Mouse (Mus musculus) urinary bladder, adult 2 months (tissue): ENCODE data around the gene Tmem74b. TPM values are rescaled to one million over a fixed set of nuclear protein-coding genes. Genes with fewer than 3 reads are reported as not detected.

Experiments
- DNase-seq: peaks from one replicate; pipeline ENCODE4 v3.0.0; 2022; ENCODE audit warnings: low spot score
- polyA plus RNA-seq: library from polyadenylated mRNA; depleted of rRNA; stranded (reverse); fragments of >200 nt; gene quantifications from 2 replicates; pipeline ENCODE4 v1.2.3, GENCODE M21; 2012; rRNA removed

The Tmem74b gene
- 0.27 and 0.39 TPM in 2 replicates for polyA plus RNA-seq

DNA sequence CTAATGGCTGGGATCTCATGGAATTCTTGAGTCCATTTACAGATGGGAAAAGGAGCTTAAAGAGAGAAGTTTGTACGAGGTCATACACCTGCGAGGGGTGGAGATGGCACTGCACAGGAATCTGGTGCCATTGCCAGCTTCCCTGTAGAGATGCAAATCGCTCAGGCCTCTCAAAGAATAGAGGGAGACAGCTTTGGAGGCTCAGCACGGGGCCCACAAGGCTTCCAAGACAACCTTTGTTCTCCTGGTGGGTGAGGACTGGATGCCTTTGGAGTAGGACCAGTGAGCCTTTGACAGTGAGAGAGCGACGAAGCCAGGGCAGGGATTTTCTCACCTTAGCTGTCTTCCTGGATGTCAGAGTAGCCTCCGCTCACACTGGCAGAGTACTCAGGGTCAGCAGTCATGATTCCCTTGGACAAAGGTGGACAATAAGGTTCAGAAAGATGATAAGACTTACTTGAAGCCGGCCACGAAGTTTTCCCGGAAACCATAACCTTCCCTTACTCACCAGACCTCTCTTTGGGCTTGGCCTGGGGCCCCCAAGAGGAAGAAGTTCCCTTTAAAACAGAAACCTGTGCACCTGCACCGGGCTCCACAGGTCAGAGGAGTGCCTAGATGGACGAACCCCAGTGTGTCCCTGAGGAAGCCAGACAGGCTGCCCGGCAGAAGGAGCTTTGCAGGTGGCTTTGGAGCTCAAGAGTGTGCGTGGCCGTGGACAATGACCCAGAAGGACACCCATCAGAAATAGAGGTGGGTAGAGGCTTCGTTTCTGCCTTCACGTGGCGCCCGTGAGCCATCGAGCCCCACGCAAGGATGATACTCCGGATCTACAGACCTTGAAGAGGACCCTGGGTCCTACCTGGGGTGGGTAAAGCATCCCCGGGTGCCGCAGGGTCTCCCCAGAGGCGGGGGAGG lies at the start of gene Tmem74b:
TSS of gene Tmem74b (plus strand) at position 778 of the 915 bp plus-strand sequence.
- no peak for DNase-seq

DNA sequence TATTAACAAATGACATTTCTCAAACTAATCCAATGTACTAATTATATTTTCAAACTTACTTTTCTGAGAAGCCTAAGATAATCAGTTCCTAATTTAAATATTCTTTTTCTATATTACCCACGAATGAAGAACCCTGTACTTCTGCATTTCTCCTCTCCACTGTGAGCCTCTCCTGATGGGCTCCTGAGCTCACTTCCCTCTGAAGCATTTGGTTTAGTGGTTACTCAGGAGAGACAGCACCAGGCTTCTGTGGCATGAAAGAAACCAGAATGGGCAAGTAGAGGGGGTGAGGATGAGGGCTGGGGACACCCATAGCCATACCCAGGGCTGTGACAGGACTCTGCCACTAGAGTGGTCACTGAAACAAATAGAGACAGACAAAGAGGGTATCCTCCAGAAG lies 49.8 kb upstream of the Tmem74b start:
- DNase-seq = no peak

DNA sequence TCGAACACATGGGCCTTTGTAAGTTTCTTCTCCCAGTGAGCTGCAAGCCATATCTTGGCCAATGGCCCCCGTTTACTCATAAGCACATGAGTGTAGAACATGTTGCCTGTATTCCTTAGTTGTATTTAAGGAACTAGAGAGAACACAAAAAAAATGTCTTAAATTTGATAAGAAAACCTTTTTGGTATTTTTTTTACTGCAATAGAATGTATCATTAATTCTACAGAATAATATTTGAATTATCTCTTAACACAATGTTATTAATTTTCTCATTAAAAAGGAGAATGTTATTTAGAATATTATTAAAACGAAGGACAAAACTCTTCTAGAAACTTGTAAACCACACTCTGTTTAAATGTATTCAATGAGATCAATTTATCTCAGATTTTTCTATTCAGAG lies 33.4 kb upstream of the Tmem74b start, which contains the start of gene Rad21l:
TSS of gene Rad21l (minus strand) at position 101 of the 400 bp plus-strand sequence.
- DNase-seq = no peak

DNA sequence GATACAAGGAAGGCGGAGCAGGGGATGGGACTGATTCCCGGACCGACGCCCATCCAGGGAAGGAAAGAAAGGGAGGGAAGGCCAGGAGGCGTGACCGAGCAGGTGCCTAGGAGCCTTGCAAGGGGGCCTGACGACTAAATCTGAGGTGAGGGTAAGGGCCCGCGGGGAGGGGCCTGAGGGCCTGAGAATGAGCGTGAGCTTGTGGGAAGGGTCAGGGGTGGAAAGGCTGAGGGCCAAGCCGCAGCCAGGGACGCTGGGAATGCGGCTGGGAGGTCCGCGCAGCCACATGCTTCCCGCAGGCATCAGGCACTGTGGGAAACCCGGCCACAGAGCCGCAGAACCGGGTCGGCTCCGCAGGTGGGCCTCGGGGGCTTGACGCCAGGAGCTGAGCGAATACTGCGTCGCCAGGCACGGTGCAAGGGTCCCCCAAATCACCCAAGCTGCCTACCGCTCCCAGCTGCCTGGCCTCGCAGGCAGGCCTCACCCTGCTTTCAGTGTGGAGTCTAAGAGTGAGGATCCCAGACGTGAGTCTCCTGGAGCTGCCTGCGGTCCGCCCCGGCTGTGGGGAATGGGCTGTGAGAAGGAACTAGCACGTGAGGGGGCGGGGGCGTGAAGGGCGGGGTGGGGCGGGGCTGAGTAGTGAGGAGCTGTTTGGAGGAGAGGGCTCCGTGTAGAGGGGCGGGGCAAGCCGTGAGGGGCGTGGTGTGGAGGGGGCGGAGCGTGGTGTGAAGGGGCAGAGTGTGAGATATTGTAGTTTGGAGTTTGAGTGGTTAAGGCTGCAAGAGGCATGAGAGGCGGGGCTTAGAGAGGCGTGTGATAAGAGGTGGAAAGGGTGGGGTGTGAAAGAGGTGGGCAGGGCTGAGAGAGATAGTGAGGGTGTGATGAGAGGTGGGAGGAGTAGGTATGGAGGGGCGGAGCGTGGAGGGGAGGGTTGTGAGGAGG lies 31.5 kb upstream of the Tmem74b start:
- no peak for DNase-seq

DNA sequence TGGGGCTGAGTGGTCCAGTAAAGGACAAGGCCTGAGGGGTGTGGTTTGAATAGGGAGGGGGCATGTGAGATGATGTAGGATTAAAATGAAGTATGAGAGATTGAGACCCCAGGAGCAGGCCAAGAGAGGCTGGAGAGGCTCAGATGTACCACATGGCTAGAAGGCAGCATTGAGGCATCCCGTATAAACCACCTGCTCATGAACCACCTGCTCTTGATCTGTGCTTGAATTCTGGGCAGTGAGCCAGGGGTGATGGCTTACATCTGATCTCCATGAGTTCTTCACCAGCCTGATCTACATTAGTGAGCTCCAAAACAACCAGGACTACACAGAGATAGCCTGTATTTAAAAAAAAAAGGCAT lies 30.9 kb upstream of the Tmem74b start:
- no peak for DNase-seq

DNA sequence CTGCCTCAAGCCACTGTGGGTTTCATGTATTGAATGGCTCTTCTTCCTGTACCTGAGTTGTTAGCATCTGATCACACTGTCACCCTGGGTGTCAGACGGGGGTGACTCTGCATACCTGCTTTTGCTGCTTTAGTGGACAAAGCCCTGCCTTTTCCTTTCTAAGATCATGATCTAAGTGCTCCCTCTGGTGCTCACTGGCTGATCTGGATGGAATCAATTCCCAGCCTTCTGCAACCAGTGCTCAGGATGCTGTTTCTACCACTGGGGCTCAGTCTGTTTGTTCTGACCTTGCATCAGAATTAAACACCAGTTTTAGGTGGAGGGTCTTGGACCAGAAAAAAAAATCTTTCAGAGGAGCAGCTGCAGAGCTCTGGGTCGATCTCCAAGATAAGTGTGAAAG lies 25.6 kb upstream of the Tmem74b start:
- DNase-seq = no peak

DNA sequence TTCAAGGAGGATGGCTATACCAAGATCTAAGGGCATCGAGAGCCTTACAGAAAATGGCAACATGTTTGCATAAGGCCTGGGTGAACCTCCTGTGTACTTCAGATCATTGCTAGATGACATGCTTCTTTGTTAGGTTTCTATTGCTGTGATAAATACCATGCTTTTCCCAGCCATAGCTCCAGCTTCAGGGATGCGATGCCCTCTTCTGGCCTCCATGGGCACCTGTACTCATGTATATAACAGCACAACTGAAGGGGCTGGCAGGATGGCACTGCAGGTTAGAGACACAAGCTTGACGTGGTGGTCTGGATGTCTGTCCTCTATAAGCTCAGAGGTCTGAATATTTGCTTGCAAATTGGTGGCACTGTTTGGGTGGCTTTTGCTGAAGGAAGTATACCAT lies 19.5 kb upstream of the Tmem74b start:
- DNase-seq = no peak

DNA sequence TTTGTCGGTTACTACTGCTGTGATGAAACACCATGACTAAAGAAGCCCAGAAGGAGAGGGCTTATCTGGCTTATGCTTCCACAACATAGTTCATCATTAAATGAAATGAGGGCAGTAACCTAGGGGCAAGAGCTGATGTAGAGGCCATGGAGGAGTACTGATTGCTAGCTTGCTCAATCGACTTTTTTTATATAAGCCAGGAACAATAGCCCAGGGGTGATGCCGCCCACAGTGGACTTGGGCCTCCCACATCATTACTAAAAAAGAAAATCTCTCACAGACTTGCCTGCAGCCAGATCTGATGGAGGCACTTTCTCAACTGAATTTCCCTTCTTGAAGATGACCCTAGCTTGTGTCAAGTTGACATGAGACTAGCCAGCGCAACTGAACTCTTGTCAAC lies 18.8 kb upstream of the Tmem74b start:
- no peak for DNase-seq

DNA sequence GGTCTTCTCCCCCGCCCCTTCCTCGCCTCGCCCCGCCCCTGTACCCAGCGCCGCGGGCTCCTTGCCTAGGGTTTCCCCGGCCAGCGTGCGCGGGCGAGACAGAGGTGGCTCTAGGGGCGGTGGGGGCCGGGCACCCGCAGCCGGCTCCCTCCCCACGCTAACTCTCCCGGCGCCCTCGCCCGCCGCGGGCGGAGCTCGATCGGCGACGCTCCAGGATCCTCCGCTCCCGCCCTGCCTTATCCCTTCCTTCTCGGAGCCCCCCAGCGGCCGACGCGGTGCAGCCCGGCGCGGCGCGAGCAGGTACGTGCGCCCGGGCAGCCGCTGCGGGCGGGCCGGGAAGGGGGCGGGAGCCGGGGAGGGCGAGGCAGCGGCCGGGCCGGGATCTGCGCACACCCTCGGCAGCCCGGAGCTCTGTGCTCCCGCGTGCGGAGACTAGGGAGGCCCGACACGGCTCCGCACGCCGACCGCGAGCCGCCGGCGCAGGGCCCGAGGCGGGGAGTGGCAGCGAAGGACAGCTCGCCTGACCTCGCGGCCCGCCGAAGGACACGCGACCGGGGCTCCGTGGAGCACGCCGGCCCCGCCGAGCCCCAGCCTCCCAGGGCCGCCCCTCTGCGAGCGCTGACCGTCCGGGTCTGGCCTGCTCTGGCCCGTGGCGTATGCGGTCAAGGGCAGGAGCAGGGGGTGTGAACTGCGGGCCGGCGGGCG lies 490 bp downstream of the Tmem74b start:
- peak; percentile 39 for DNase-seq

DNA sequence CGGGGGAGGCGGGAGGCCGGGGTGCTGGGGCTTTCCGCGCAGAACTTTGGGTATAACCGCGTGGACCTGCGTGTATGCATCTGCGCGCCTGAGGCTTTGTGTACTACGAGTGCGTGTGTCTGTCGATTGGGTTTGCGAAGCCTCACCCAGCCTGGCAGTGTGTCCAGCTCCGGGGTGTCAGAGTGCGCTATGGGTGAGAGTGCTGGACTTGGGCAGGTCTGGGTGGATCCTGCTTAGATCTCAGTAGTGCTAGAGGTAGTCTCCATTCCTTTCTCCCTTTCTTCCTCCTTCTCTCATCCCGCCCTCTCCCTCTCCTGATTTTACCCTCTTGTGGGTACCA lies 1.0 kb downstream of the Tmem74b start:
- DNase-seq = no peak

DNA sequence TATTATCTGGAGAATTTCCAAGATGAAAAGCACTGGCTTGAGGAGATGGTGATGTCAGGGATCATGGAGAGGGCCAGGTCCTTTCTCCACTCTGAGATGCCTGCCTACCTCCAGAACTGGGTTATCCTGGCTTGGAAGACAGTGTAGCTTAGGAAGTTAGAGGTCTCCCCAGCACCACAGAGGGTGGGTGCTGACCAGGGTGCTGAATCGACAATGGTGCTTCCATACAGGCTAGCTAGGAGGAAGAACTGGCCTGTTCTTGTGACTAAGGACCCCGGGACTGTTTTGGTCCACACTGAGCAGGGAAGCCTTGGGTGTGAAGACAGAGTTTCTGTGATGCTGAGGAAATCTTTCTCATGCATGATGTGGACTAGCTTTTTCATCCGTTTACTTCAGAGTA lies 10.8 kb downstream of the Tmem74b start:
- DNase-seq = no peak

DNA sequence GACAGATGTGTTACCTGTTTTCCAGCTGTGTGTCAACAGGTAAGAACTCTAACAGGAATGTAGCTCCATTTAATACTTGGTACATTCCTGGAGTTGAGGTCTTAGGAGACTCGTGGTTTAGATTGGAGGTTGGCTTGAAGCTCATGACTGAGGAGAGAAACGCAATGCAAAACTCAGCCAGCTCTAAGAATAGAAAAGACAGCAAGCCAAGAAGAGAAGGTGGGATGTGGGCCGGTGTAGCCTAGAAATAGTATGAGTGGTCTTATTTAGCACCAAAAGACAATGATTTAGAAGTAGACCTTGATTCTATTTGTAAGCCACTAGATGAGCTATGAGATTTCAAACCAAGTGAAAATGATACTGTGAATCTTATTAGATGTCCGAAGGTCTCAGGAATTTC lies 13.7 kb downstream of the Tmem74b start:
- DNase-seq = no peak

DNA sequence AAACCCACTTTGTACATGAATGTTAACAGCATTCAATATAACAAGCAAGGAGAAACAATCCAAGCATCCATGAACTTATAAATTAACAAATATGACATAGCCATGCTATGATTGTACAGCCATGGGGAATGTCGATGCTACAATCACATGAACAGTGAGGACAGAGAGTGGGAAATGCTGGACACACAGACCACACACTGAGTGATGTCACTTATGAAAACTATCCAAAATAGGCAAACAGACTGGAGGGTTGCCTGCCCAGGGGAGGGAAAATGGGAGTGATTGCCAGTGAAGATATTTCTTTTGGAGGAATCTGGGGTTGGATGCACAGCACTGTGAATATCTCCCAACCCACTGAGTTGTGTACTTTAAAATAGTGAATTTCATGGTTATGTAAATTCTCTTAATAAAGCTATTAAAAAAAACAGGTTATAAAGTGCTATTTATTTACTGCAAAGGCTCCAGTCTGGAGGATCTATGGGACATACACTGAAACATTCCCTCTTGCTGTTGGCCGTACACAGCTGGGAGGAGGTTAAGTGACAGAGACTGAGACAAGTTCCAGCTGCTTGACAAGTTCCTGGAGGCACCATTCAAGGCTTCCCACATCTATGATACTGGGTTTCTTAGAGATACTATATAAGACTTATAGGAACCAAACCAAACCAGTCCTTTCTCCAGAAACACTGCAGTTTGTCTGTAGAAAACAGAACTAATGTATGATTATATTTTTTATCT lies 14.7 kb downstream of the Tmem74b start:
- DNase-seq = no peak

DNA sequence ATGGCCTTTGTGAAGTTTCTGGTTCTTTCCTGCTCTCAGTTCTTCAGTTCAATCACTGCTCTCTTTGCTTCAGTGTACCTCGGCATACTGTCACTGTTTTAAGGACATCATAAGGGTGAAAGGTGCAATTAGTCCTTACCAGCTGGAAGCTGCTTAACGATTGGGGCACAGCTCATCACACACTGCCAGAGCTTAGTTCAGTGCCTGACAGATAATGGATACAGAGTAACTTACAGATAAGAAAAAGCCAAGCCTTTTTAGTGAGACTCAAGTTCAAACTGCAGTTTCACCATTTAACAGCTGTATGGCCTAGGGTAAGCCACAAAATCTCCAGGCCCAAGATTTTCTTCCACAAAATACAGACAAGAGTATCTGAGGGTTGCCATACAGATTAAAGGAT lies 22.3 kb downstream of the Tmem74b start:
- DNase-seq = no peak

DNA sequence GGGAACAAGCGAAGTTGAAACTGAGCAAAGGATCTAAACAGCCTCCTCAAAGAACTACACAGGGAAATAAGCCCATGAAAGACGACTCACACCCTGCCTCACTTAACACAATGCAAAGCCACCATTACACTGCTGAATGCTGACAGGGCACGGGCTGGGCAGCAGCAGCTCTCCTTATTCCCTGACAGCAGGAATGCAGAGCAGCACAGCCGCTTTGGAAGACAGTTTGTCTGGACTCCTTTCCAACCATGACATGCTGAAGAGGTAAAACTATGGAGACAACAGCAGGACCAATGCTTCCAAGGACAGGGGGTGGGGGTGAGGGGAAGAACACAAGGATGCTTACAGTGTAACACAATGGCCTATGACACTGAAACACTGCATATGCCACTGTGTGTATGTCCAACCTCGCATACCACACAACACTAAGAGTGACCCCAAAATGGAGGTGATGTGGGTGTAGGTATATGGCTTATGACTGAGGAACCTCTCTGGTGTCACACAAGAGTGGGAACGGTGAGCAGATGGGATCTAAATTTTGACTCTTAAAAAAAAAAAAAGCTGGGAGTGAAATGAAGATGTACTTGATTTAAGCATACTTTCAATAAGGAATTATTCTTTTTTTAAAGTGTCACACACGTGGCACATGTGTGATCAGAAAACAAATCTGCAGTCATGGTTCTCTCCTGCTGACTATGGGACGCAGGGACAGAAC lies 31.5 kb downstream of the Tmem74b start:
- DNase-seq = no peak

DNA sequence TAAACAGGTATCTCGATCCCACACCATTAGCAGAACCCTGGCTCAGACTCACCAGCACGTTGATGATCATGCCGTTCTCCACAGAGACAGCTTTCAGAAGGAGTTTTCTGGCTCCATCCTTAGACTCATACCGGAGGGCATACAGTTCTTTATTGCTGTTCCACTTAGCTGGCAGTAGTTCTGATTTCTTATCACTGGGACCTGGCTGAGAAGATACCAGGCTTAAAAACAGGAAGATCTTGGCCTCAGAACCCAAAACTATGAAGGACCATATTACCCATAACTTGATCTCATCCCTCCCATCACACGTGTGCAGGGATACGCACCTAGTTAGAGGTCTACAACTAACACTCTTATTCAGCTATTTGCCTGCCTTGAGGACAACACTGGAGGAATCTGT lies 33.6 kb downstream of the Tmem74b start:
- no peak for DNase-seq

DNA sequence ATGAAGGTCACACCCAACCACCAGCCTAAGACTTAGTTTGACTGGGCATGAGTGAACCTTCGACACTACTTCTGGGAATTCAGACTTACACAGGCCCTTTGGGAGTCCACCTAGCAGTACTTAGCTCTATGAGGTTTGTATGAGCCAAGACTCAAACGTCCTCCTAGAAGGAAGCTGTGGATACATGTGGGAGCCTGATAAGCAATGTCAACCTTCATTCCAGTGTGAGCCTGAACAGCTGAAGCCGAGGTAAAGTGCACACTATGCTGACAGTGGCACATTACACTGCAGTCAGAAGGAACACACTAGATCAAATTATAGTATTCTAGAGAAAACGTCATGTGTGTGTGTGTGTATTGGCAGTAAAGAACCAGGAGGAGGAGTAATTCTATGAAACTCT lies 36.7 kb downstream of the Tmem74b start:
- DNase-seq = no peak

DNA sequence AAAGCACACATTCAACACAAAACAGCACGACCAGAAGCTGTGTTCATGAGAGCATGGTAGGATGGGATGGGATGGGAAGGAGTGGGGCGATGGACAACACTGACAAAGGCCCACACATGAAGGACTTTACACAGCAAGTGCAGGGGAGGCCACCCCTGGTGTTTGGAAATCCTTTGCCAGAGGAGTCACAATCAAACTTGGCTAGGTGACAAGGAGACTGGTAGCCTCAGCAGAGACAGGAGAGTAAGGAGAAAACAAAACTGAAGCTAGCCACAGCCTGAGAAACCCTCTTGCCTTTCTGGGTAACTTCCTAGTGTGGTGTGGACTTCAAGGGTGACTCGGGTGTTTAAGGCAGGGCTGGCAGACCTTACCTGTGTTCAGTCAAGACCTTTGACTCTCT lies 37.3 kb downstream of the Tmem74b start:
- DNase-seq = no peak

DNA sequence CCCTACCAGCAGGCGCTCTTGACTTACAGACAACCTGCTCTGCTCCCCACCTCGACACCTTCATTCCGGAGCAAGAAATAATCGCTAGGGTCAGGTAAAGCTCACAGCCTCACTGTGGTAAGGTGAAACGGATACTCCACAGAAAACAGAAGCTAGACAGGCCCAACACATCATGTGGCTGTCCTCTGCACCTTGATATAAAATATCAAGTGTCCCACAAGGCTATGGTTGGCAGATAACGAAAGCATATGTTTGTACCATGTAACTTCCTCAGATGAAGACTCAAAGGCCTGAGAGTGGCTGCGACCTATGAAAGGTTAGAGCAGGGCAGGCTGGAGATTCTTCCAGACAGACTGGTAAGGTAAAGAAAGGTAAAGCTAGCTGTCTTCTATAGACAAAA lies 37.7 kb downstream of the Tmem74b start:
- no peak for DNase-seq

DNA sequence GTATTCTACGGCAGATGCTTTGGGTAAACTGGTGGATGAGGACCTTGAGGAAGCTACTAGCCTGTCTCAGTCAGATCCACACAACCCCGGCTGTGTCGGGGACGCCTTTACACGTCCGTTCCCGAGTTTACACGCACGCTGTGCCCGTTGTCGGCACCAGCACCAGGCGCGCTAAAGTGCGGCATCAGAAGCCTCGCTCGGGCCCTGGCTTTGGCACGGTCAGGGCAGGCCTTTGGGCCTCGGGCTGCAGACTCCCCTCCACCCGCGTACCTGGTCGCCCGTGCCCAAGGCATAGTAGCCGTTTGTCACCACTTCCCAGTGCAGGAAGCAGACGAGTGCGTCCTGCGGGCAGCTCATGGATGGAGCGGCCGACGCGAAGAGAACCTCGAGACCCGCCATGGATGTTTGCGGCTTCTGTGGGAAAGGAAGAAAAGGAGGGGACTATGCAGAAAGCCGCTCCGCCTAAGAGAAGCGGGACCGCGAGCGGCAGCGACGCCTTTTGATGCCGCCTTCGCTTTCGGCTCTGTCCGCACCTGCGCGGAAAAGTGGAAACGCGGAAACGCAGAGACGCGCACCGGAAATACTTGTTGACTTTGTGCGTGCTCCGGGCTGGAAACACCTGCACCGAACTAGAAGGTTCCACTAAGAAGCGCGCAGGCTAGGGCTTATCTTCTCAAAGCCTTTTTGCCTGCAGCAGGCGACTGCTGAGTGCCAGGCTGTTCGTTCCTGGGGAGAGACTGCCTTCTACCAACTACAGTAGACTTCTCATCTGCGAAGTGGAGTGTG lies 39.1 kb downstream of the Tmem74b start:
- DNase-seq = peak; percentile 71
